Mouse (Mus musculus) heart, postnatal 10 days (tissue): ENCODE results near the gene Efnb2. TPM values are rescaled to one million over a fixed set of nuclear protein-coding genes. Genes with fewer than 3 reads are reported as not detected.

Source experiments
- DNase-seq, 2 experiments: peaks; one replicate each; pipeline ENCODE4 v3.0.0; 2021
- intact Hi-C: fragments of 180-260 bp; cut with DNase I; formaldehyde crosslinking; loops from one replicate; pipeline ENCODE4 v1.15.1; 2025
- microRNA-seq, 2 experiments: library from miRNA; unstranded; fragments of <30 nt; microRNA quantifications; one replicate each; pipeline ENCODE4 v1.2.0; 2022
- total RNA-seq, 2 experiments: library from RNA; stranded (reverse); gene quantifications; 2 replicates each; pipeline ENCODE4 v1.2.3; 2021

The Efnb2 gene
- total RNA-seq, 2 experiments from 2014 or later, result 44.6 to 49.7 TPM

DNA sequence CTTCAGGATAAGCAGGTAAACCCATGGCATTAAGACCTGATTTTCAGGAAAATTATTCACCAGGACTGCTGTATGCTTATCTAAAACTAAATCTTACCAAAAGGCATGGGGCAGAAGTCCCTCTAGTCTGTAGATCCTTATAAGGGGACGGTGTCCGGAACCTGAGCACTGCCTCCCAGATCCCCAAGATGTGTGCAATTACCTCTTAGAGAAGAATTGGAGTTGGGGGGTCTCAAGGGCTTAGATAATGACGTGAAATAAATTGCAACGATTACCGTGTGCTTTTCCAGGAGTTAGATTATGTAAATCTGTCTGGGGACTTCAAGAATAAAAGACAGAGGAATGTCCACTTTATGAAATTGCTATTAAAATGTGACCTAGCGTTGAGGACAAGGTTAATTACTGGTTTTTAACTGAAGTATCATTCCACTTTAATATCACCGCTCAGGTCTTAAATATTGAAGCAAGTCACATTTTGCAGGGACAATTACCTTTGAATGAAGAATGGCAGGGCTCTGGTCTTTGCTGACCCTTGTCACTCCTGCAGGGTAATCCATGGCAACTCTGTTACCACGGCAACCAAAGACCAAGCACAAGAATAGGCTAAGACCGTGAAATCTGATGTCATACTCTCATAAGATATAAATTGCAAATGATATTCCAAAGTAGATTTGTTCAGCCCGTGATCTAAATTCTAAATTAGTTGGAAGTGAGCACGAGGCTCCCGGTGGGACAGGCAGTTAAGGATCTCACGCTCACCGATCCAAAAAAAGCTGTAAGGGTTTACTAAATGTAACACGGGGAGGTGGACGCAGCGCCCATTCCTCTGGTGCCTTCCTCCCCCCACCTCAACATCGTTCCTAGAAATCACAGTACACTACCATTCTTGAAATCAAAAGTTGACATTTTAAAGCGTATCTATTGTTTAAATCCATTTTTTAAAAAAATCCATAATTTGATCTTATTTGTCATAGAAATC, 86.2 kb downstream of the Efnb2 start:
- no peak for DNase-seq
- intact Hi-C loops, result no loop called here

- intact Hi-C loops, result no loop called here
- no peak for DNase-seq
Observed at GRCm38 (mm10) chr8:8572272-8572671, 88.8 kb downstream of the Efnb2 start.

GRCm38 (mm10) chr8:8571625-8572215, 89.3 kb downstream of the Efnb2 start:
- intact Hi-C loops, result no loop called here

DNA sequence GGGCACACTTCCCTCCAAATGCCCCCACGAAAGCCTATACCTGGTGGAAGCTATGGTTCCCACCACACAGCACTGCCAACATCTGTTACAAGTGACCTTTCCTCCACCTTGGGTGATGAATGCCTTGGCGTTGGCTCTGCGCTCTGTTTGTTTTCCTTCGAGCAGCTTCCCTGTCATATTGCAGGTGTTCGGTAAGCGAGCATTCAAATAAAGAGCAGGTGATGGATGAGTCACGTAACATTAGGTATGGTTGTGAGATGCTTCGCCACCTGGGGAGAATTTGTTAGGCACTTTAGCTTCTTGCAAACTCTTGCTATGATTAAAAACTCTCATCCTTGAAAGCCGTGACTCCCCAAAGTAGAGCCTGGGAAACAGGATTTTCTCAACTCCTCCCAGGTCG, 91.8 kb downstream of the Efnb2 start:
- intact Hi-C loops, result no loop called here
- no peak for DNase-seq

More at GRCm38 (mm10) chr8:8571625-8572215, 89.3 kb downstream of the Efnb2 start:
- no peak for DNase-seq

GRCm38 (mm10) chr8:8568215-8568773, 92.7 kb downstream of the Efnb2 start:
- intact Hi-C loops, result no loop called here
- DNase-seq, result no peak

Small RNA genes lying within 50 kb of the gene (microRNA-seq; reads per million reads assigned to microRNA genes)
- 2.4 to 2.8 reads per million in 2 experiments for gene Mir7654

Other genes with a start within 250 kb of the Efnb2 start
- gene Arglu1, start 29.3 kb upstream of the Efnb2 start, total RNA-seq, result 10 to 100 TPM; 43.4 to 44.8 TPM